Mouse (Mus musculus): Measurements from ENCODE around the gene Ddo. TPM values are rescaled to one million over a fixed set of nuclear protein-coding genes. Genes with fewer than 3 reads are reported as not detected.

The Ddo gene
- polyA plus RNA-seq, 1 experiment from 2014 or later, result 0.21 TPM

DNA sequence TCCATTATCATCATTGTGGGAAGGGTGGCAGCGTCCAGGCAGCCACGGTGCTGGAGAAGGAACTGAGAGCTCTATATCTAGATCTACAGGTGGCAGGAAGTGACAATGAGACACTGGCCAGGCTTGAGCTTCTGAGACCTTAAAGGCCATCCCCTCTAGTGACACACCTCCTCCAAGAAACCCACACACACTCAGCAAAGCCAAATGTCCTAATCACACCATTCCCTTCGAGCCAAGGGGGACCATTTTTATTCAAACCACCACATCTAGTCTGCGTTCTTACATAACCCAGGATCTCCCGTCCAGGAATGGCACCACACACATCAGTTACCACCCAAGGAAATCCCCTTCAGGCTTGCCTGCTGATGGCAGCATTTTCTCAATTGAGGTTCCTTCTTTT lies 13.3 kb downstream of the Ddo start:
- Histone ChIP-seq H3K4me3 (ENCODE audit: low read depth, low read length) (no peak overlapping the region), H3K9me3 (ENCODE audit: control insufficient read depth, low read length) (no peaks in the 10 kb centered on the region), H3K4me2 (no peak overlapping the region), H3K27me3 (replicated peaks; ENCODE audit: control insufficient read depth, insufficient read depth, low read length) (0 out of 2 replicates have a peak, but pooled peaks cover 3% of the 10 kb centered on the region), H3K4me1 (replicated peaks; ENCODE audit: control insufficient read depth, insufficient read depth, low read length) (no peaks in the 10 kb centered on the region), H3K9ac (ENCODE audit: low read depth, low read length) (no peak overlapping the region), H3K36me3 (ENCODE audit: control insufficient read depth, insufficient read depth, low read length) (no peaks in the 10 kb centered on the region), H3K27ac (ENCODE audit: low read depth, low read length) (no peak overlapping the region)
- DNase-seq (ENCODE audit: low spot score), result no peak
- 73% methylated on average over 5 of the region's 5 CpGs for WGBS
- ATAC-seq (replicated peaks; ENCODE audit: low FRiP score), result no peak

DNA sequence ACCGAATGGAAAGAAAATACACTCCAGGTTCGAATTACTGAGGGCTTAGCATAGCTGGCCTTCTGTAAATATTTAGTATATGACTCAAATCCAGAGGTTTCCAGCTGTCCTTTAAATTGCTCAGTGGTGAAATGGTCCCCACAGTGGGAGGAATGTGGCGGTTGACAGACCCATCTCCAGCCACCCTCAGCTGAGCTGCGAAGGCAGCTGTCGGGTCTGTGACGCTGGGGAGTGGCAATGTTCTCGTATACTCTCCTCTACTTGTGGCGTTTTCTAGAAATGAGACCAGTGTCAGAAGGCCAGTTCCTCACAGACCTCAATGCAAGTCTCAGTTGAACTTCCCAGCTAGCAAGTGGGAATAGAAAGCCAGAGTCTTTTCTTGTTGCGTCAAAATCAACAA lies 14.6 kb downstream of the Ddo start:
- H3K4me3 ChIP-seq (ENCODE audit: low read depth, low read length), result no peak overlapping the region
- H3K27me3 ChIP-seq (replicated peaks; ENCODE audit: control insufficient read depth, insufficient read depth, low read length), result 0 out of 2 replicates have a peak, but pooled peaks cover 3% of the 10 kb centered on the region
- ATAC-seq (replicated peaks; ENCODE audit: low FRiP score) (no peak), DNase-seq (ENCODE audit: low spot score) (no peak)
- H3K9ac ChIP-seq (ENCODE audit: low read depth, low read length), result no peak overlapping the region
- H3K27ac ChIP-seq (ENCODE audit: low read depth, low read length), result no peak overlapping the region
- no peak overlapping the region for H3K4me2 ChIP-seq
- no peaks in the 10 kb centered on the region for H3K9me3 ChIP-seq (ENCODE audit: control insufficient read depth, low read length)
- WGBS, result 75% methylated on average over 9 of the region's 9 CpGs
- no peaks in the 10 kb centered on the region for H3K4me1 ChIP-seq (replicated peaks; ENCODE audit: control insufficient read depth, insufficient read depth, low read length)
- no peaks in the 10 kb centered on the region for H3K36me3 ChIP-seq (ENCODE audit: control insufficient read depth, insufficient read depth, low read length)

DNA sequence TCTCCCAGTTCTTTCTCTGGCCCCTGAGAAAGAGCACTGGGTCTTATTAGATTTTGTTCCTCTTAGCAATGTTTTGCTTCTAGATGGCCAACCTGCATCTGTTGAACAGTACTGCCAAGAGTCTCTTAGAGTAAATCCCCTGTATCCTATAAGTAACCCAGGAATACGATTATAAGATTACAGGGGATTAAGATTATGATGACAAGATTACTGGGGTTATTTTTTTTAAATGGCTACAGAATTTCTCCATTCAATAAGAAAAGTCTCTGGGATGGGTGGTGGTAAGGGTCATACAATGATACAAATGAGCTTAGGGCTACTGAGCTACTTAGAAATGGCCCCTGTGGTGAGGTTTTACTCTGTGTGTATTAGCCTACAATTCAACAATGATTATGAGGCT lies 15.5 kb downstream of the Ddo start:
- DNase-seq (ENCODE audit: low spot score) (no peak), ATAC-seq (replicated peaks; ENCODE audit: low FRiP score) (no peak)
- H3K9me3 ChIP-seq (ENCODE audit: control insufficient read depth, low read length), result no peaks in the 10 kb centered on the region
- no peaks in the 10 kb centered on the region for H3K4me1 ChIP-seq (replicated peaks; ENCODE audit: control insufficient read depth, insufficient read depth, low read length)
- H3K9ac ChIP-seq (ENCODE audit: low read depth, low read length), result no peak overlapping the region
- H3K27me3 ChIP-seq (replicated peaks; ENCODE audit: control insufficient read depth, insufficient read depth, low read length), result 0 out of 2 replicates have a peak, but pooled peaks cover 3% of the 10 kb centered on the region
- H3K27ac ChIP-seq (ENCODE audit: low read depth, low read length), result no peak overlapping the region
- H3K4me2 ChIP-seq, result no peak overlapping the region
- no peak overlapping the region for H3K4me3 ChIP-seq (ENCODE audit: low read depth, low read length)
- no peaks in the 10 kb centered on the region for H3K36me3 ChIP-seq (ENCODE audit: control insufficient read depth, insufficient read depth, low read length)
- 82% methylated on average over 1 of the region's 1 CpGs for WGBS

DNA sequence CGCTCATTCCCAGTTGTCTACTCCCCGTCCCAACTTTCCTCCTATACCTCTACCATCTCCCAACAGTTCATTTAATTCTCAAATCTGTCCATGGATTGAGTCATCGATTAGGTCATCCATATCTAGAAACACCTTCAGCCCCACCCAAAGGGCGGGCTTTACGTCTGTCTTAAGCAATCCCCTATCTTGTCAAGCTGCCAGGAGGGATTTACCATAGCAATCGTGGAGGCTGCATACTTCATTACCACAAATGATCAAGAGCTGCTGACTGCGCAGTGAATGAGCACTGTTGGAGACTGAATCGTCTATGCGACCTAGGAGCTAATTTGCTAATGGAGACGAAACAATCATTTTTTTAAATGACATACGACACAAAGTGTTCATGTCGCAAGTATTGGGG lies 19.0 kb downstream of the Ddo start:
- Histone ChIP-seq H3K9ac (ENCODE audit: low read depth, low read length) (no peak overlapping the region), H3K27me3 (replicated peaks; ENCODE audit: control insufficient read depth, insufficient read depth, low read length) (no peaks in the 10 kb centered on the region), H3K36me3 (ENCODE audit: control insufficient read depth, insufficient read depth, low read length) (no peaks in the 10 kb centered on the region), H3K4me3 (ENCODE audit: low read depth, low read length) (no peak overlapping the region), H3K4me1 (replicated peaks; ENCODE audit: control insufficient read depth, insufficient read depth, low read length) (no peaks in the 10 kb centered on the region), H3K4me2 (no peak overlapping the region), H3K9me3 (ENCODE audit: control insufficient read depth, low read length) (no peaks in the 10 kb centered on the region), H3K27ac (ENCODE audit: low read depth, low read length) (no peak overlapping the region)
- DNase-seq (ENCODE audit: low spot score) (no peak), ATAC-seq (replicated peaks; ENCODE audit: low FRiP score) (no peak)
- 78% methylated on average over 12 of the region's 12 CpGs for WGBS

DNA sequence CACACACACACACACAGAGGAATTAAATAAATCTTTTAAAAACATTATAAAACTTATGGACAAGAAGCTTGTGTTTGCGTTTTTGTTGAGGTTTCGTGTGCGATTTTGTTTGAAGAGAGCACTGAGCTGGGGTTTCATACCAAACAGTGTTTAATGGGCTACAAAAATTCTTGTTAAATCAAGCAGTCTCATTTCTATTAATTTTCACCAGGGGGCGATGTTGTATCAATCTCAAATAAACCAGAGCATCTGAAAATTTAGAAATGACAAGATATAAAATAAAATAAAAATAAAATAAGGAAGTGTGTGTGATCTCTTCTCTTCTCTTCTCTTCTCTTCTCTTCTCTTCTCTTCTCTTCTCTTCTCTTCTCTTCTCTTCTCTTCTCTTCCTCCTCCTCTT lies 19.8 kb downstream of the Ddo start:
- no peak for ATAC-seq (replicated peaks; ENCODE audit: low FRiP score)
- H3K36me3 ChIP-seq (ENCODE audit: control insufficient read depth, insufficient read depth, low read length), result no peaks in the 10 kb centered on the region
- H3K4me3 ChIP-seq (ENCODE audit: low read depth, low read length), result no peak overlapping the region
- H3K4me2 ChIP-seq, result no peak overlapping the region
- H3K27me3 ChIP-seq (replicated peaks; ENCODE audit: control insufficient read depth, insufficient read depth, low read length), result no peaks in the 10 kb centered on the region
- no peak overlapping the region for H3K9ac ChIP-seq (ENCODE audit: low read depth, low read length)
- no peak overlapping the region for H3K27ac ChIP-seq (ENCODE audit: low read depth, low read length)
- H3K4me1 ChIP-seq (replicated peaks; ENCODE audit: control insufficient read depth, insufficient read depth, low read length), result no peaks in the 10 kb centered on the region
- 30% methylated on average over 4 of the region's 4 CpGs for WGBS
- no peaks in the 10 kb centered on the region for H3K9me3 ChIP-seq (ENCODE audit: control insufficient read depth, low read length)
- DNase-seq (ENCODE audit: low spot score), result no peak

DNA sequence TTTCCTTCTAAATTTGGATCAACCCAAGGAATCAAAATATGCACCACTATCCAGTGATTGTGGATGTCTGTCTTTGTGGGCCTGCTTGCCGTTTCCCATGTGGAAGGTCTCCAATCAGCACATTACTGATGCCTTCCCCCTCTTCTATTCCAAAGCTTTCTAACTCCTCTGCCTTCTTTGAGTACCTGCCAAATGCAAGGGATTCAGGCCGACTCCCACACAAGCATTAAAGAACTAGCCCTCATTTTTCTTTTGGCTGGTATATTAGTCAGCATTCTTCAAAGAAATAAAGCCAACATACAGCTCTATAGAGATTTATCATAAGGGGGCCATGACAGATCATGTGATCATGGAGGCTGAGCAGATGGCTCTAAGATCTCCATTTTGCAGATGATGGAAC lies 21.9 kb downstream of the Ddo start:
- no peaks in the 10 kb centered on the region for H3K27me3 ChIP-seq (replicated peaks; ENCODE audit: control insufficient read depth, insufficient read depth, low read length)
- H3K9me3 ChIP-seq (ENCODE audit: control insufficient read depth, low read length), result no peaks in the 10 kb centered on the region
- H3K36me3 ChIP-seq (ENCODE audit: control insufficient read depth, insufficient read depth, low read length), result no peaks in the 10 kb centered on the region
- no peaks in the 10 kb centered on the region for H3K4me1 ChIP-seq (replicated peaks; ENCODE audit: control insufficient read depth, insufficient read depth, low read length)
- H3K4me2 ChIP-seq, result no peak overlapping the region
- H3K9ac ChIP-seq (ENCODE audit: low read depth, low read length), result no peak overlapping the region
- H3K27ac ChIP-seq (ENCODE audit: low read depth, low read length), result no peak overlapping the region
- DNase-seq (ENCODE audit: low spot score) (no peak), ATAC-seq (replicated peaks; ENCODE audit: low FRiP score) (no peak)
- no peak overlapping the region for H3K4me3 ChIP-seq (ENCODE audit: low read depth, low read length)
- WGBS, result 62% methylated on average over 2 of the region's 2 CpGs

DNA sequence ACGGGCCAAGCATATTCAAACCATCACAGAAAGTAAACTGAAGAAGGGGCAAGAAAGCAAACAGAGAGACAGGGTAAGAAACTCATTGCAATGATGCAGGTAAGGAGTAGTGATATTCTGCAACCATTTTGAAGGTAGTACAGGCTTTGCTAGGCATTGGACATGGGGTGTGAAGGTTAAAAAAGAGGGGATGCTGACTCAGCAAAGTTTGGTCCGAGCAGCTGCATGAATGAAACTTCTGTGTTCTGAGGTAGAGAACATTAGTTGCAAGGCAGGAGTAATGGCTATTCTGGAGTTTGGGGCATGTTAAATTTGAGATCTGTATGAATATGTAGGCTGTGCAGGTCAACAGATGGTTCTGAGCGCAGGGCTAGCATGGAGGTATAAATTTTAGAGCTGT lies 35.5 kb downstream of the Ddo start:
- DNase-seq (ENCODE audit: low spot score), result no peak
- 78% methylated on average over 3 of the region's 3 CpGs for WGBS

DNA sequence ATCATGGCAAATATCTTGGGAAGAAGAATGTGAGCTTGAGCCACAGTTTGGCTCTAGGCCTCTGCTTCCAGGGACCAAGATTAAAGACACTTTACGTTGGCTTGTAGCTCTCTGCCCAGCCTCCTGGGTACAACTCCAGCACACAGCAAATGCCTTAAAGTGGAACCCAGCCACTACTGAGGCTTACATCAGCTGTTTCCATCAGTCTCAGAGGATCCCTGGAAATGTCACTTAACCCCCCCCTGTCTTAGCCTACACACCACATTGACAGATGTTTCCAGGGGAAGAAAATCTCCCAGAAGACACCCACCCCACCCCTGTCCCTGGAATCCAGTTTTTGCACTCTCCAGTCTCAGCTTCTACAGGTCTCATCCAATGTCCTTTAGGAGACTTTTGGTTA lies 37.1 kb downstream of the Ddo start:
- DNase-seq (ENCODE audit: low spot score), result no peak
- Histone ChIP-seq H3K4me1 (replicated peaks; ENCODE audit: control insufficient read depth, insufficient read depth, low read length) (no peaks in the 10 kb centered on the region), H3K4me2 (no peak overlapping the region), H3K4me3 (ENCODE audit: low read depth, low read length) (no peak overlapping the region), H3K27me3 (replicated peaks; ENCODE audit: control insufficient read depth, insufficient read depth, low read length) (no peaks in the 10 kb centered on the region; the same call in none of the 2 replicates), H3K36me3 (ENCODE audit: control insufficient read depth, insufficient read depth, low read length) (no peaks in the 10 kb centered on the region), H3K9ac (ENCODE audit: low read depth, low read length) (no peak overlapping the region), H3K9me3 (ENCODE audit: control insufficient read depth, low read length) (no peaks in the 10 kb centered on the region), H3K27ac (ENCODE audit: low read depth, low read length) (no peak overlapping the region)
- ATAC-seq (replicated peaks; ENCODE audit: low FRiP score), result no peak
- WGBS, result 92% methylated on average over 1 of the region's 1 CpGs

More for the DNA sequence above, 35.5 kb downstream of the Ddo start:
- Histone ChIP-seq H3K4me1 (replicated peaks; ENCODE audit: control insufficient read depth, insufficient read depth, low read length) (no peaks in the 10 kb centered on the region), H3K4me2 (no peak overlapping the region), H3K27me3 (replicated peaks; ENCODE audit: control insufficient read depth, insufficient read depth, low read length) (no peaks in the 10 kb centered on the region; the same call in none of the 2 replicates), H3K36me3 (ENCODE audit: control insufficient read depth, insufficient read depth, low read length) (no peaks in the 10 kb centered on the region), H3K27ac (ENCODE audit: low read depth, low read length) (no peak overlapping the region), H3K9ac (ENCODE audit: low read depth, low read length) (no peak overlapping the region), H3K9me3 (ENCODE audit: control insufficient read depth, low read length) (no peaks in the 10 kb centered on the region), H3K4me3 (ENCODE audit: low read depth, low read length) (no peak overlapping the region)
- no peak for ATAC-seq (replicated peaks; ENCODE audit: low FRiP score)

DNA sequence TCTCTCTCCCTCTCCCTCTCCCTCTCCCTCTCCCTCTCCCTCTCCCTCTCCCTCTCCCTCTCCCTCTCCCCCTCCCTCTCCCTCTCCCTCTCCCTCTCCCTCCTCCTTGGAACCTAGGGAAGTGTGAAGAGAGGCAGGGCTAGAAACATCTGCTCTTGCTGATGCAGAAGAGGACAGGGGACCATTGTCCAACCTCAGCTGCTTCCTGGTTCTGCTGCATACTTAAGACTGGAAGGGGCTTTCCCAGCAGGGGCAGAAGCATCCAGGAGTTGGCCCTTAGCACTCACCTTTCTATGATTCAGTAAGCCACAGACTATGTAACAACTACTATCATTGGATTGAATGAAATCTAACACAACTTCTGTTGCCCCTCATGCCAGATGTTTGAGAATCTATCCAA lies 38.8 kb downstream of the Ddo start:
- Histone ChIP-seq H3K36me3 (ENCODE audit: control insufficient read depth, insufficient read depth, low read length) (no peaks in the 10 kb centered on the region), H3K9me3 (ENCODE audit: control insufficient read depth, low read length) (no peaks in the 10 kb centered on the region), H3K27ac (ENCODE audit: low read depth, low read length) (no peak overlapping the region), H3K4me2 (no peak overlapping the region), H3K4me1 (replicated peaks; ENCODE audit: control insufficient read depth, insufficient read depth, low read length) (no peaks in the 10 kb centered on the region), H3K4me3 (ENCODE audit: low read depth, low read length) (no peak overlapping the region), H3K9ac (ENCODE audit: low read depth, low read length) (no peak overlapping the region), H3K27me3 (replicated peaks; ENCODE audit: control insufficient read depth, insufficient read depth, low read length) (peaks cover 8% of the 10 kb centered on the region)
- DNase-seq (ENCODE audit: low spot score) (no peak), ATAC-seq (replicated peaks; ENCODE audit: low FRiP score) (no peak)

All from liver, embryonic 11.5 days (tissue).